Mouse (Mus musculus) frontal cortex, postnatal 25 days (tissue): ENCODE measurements around the gene Psd.

Experiments
- DNase-seq, 2 experiments: peaks; one replicate each; pipeline ENCODE4 v3.0.0; 2022; ENCODE audit warnings: low spot score in 2 of 2

Psd gene

DNA sequence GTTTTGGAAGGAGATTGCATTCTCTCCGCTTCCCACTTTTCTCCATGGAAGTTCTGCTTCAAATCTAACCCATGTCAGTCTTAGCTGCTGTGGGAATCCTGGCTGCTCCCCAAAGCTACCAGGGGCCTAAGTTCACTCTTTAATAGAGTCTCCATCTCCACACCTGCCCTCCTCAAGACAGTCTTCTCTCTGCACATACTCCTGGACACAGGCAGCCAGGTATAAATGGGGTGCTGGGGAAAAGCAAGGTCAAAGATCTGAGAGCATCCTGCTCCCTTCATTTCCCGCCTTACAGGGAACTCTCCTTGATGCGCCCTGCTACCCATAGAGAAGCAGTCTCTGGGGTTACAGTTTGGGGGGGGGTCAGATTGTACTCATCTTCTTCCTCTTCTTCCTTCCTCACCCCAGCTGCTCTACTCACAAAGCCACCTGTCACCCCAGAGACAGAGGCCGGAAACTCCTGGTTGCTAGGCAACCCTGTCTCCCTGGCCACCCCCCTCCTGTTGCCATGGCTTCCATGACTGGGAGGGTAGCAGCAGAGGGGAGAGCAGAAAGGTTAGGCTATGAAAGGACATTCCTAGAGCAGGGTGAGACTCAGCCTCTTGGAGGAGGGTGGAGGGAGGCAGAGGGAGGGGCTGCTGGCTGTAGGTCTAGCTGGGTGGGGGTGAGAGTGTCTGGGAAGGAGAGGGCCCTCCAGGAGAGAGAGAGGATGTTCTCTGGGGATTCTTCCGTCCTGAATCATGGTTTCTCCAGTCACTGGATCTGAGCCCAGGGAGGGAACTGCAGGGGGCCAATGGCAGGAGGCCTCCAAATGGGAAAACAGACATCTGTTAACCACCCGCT, 5.6 kb downstream of the Psd start:
- DNase-seq, result peak in 1 of 2 experiments; percentile 13

DNA sequence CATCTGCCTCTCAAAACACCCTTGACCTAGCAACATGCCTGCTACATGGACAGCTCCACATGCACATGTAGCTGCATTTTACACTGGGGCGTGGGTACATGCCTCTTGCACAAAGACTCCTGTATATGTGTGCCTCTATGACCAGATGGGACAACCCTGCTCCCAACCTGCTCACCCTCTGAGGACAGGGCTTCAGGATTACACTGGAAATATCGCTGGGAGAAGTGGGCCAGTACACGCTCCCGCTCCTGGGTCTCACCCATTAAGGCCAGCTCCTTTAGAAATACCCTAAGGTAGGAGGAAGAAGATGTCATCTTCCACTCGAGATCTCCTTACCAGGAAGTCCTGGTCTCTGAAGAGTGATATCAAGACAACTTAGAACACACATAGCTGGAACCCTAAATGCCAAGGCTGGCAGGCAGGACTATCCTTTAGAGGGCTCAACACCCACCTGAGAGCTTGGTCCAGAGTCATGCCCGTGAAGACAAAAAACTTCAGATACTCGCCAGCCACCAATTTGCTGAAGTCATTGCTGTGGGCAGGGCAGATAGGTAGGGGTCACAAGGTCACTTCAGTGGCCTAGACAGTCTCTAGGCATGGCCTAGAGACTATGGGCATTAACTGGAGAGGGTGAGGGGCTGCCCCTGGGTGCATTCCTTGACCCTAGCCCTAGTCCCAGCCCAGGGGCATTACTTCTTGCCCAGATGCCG, 6.7 kb downstream of the Psd start:
- DNase-seq, result peak in 1 of 2 experiments; percentile 2

DNA sequence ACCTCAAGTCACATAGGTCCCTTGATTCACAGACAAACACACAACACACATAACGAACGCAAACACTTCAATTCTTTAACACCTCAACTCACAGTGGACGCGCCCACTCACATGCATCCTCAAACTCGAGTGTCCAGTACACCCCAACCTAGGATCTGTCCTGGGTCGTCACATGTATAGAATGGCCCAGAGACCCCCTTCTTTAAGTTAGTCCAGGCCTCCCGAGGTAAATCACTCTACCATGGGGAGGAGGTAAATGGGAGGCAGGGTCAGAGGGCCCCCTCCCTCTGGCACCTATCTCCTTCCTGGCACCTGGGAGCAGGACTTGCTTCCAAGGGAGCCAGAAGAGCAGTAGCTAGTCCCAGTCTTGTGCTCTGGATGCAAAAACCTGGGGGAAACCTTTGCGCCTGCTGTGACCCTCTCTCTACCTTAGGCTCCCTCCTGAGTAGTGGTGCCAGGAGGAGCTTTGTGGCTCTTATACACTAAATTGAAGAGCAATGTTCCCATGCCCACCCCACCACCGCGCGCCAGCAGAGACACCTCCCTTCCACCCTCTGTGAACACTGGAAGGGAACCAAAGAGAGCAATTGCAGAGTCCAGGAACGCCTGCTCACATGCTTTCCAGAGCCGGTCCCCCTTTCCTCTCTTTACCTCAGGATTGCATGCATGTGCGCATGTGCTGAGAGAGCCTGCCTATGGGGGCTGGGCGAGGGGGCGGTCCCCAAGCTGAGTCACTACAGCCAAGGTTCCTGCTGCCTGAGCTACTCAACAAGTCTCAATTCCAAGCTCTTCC, 8.2 kb downstream of the Psd start:
- DNase-seq, result peak; percentile 82 to 87

DNA sequence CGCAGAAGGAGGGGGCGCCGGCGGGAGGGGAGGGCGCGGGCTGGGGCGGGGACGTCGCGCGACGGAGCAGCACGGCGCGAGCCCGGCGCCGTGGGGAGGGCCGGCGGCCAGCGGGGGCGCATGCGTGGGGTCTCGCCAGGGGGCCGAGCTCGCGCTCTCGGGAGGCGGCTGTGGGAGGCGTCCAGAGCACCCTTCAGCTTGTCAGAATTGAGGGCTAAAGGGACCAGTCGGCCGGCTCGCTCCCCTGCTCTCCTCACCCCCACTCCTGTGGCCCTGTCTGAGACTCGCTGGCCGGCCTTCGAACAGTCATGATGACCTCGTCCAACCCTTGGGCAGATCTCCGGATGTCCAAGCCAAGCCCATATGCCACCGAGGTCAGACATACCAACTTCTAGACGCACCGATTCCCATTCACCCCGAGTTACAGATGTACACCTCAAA, 8.9 kb downstream of the Psd start:
- peak; percentile 29 to 43 for DNase-seq

DNA sequence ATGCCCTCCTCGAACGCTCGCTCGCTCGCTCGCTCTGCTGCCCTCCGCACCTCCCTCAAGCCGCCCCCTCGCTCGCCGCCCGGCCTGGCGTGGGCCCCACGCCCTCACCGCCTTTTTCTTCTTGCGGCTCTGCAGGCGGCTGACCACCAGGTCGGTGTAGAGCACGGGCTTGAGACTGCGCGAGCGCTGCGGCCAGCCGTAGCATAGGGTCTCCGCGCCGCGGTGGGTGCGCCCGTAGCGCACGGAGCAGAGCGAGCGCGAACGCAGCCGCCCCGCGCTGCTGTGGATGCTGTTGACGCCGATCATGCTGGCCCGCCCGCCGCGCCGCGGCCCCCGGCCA, 9.4 kb downstream of the Psd start:
- peak in 1 of 2 experiments; percentile 4 for DNase-seq

DNA sequence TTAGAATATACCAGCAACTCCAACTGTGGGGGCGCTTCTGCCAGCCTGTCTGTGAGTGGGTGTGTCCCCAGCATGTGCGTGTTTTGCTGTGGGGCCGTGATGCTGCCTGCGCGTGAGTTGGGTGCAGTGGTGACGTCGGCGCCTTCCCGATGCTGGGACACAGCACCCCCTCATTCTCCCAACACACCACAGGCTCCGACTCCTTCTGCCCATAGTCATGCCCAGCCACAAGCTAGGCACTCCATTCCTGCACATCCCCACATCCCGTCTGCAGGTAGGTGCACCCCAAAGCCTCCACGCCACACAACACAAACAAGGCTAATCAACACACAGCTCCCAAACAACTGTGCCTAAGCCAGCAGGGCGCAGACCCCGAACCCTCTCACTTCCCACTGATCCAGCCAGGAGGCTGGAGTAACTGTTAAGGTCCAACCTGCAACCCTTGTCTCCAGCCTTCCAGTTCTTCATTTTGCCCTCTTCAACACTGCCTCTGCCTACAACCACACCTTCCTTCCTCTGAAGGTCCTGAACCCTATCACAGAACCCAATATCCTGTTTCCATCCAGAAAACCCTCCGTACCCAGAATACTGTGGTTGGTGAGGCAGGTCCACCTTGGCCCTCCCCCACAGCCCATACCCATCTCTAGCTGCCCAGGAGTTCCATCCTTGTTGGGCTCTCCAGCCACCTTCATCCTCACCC, 10.0 kb downstream of the Psd start:
- DNase-seq, result peak; percentile 53 to 61

DNA sequence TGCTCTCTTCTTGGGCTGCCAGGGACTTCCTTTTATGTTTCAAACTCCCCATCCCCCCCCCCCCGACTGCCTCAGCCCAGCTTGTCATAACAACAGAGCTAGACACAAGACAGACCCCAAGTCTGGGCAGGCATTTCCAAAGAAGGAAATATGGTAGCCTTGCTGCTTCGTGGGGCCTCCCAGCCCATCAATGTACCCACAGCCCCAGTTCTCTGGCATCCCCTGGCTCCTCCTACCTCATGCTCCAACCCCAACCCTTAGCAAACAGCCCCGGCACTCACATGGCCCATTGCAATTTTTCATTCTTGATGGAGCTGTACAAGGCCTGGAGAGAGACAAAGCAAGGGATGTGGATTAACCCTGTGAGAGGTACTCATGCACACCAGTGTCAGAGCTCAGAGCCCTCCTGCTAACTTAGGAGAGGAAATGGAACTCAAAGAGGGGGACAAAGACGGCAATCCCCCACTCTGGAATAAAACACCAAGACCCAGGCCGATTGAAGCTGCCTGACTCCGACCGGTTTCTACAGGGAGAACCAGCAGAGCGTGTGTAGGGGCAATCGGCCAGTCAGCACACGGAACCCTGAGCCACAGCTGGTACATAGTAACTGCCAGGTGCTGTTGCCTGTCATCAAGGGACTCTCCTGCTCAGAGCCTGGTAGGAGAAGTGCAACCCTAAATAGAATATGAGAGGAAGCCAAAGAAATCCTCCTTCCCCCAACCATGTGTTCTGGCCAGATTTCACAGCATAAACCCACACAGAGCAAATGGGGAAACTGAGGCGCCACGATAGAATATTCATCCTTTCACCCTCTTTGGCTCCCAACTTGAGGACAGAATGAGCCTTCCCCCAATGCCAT, 11.0 kb downstream of the Psd start:
- peak in 1 of 2 experiments; percentile 10 for DNase-seq

DNA sequence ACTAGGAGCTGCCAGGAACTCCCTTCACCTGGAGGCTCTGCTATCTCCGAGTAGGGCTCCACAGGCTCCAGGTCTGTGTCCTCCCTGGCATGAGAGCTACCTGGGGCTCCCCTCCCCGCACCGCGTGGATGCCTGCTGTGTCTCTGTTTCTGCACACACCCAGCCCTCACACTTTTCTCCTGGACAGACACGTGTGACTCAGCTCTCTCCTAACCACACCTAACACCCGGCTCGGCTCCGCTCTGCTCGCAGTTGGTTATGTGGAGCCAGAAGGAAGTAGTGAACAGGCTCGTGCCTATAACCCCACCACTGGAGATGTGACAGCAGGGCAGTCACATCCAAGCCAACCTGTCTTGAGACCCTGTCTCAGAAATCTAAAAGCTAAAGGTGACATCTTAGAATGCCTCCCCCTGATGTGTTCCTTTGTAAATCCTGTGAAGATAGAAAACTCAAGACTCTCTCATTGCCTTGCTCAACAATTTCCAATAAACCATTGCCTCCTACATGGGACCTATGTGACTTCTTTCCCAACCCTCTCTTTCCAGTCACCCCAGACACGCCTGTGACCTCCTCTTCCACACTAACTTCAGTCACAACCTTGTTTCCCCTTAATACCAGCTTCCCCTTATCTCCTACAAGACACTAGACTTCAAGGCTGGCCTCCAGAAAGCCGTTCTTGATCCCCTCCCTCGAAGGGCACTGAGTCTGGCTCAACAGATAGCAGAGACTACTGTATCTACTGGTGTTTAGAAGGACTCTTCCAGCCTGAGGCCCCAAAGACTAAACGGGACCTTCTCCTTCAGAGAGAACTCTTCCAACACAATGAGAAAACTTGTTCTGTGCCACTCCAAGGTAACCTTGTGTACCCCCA, 11.8 kb downstream of the Psd start:
- peak; percentile 2 to 5 for DNase-seq

DNA sequence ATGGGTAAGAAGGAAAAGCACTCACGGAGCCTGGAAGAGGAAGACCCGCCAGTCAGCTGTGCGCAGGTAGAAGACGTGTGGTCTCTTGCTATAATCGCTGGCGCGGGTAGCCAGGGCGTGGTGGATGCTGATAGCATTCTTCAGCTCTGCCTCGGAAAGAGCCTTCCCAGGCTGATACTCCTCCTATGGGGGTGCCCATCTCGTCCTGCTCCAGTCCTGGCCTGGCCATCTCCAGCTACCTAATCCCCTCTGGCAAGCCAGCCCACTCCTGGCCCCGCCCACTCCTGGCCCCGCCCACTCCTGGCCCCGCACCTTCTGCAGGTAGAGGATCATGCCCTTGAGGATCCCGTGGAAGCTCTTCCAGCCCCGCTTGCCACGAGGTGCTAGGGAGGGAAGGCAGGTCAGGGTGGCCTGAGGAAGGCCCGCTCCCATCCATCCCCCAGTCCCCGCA, 12.8 kb downstream of the Psd start:
- DNase-seq, result peak in 1 of 2 experiments; percentile 2

DNA sequence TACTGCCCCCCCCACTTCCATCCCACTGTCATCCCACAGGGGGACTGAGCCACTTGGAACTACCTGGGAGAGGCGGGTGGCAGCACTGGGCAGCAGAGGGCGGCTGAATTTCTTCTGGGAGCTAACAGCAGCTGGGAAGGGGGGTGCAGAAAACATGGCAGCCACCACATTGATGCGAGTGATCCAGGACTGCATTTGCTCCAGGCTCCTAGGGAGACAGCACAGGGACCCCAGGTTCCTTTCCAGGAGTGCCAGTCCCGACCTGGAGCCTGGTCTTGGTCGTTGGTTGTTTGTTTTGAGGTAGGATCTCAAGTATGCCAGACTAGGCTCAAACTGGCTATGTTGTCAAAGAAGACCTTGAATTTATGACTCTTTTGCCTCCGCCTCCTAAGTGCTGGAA, 13.4 kb downstream of the Psd start:
- no peak for DNase-seq

DNA sequence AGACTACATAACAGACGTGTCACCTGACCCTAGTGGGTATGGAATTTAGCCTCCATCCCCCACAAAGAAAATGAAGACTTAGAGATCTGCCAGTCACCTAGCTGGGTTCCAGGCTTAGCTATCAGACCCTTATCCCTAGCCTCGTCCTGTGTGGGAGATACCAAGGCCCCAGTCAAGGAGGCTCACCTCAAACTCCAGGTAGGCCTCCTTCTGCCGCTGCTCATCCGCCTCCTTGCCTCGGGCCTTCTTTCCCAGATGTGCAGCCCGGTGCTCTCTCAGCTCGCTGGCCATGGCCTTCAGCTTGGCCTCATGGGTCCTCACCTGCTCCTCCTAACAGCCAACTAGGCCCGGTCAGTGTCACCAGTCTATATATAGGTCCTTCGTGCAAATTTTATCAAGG, 13.8 kb downstream of the Psd start:
- DNase-seq, result peak in 1 of 2 experiments; percentile 2

DNA sequence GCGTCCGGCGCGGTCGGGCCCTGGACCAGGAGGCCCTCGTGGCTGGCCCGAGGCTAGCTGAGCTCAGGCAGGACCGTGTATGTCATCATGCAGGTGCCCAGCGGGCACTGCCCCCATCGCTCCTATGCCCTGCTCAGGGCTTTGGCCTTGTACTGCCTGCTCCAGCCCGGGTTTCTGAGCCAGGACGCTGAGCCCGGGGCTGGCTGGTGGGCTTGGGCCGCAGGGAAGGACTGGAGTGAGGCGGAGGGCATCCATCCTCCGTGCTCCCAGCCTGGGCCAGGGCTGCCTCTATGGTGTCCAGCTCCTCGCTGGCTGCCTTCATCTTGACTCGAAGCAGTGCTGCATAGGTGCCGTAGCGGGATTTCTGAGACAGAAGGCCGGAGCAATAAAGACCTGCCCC, 14.4 kb downstream of the Psd start:
- peak in 1 of 2 experiments; percentile 5 for DNase-seq

DNA sequence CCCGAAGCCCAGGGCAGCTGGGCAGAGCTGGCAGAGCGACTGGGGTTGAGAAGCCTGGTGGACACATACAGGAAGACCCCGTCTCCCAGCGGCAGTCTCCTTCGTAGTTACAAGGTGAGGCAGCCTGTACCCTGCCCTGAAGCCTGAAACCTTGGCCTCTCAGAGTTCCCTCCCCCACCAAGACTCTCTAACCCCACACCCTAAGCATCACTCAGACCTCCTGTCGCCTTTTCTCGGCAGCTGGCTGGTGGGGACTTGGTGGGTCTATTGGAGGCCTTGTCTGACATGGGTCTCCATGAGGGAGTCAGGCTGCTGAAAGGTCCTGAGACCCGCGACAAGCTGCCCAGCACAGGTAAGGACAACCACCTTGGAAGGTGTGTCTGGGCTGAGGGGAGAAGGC, 15.6 kb downstream of the Psd start:
- no peak for DNase-seq

DNA sequence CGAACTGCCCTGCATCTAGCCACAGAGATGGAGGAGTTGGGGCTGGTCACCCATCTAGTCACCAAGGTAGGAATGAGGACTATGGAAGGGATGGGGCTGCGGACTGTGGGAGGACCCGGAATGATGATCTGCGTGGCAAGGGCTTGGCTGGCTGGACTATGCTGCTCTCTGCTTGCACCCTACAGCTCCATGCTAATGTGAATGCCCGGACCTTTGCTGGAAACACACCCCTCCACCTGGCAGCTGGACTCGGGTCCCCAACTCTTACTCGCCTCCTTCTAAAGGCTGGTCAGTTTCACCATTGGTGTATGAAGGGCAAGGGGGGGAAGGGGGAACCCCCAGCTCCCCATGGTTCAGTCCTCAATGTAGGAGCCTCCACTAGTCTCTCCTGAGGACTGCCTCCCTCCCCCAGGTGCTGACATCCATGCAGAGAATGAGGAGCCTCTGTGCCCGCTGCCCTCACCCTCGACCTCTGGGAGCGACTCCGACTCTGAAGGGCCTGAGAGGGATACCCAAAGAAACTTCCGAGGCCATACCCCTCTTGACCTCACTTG, 16.6 kb downstream of the Psd start:
- DNase-seq, result no peak

DNA sequence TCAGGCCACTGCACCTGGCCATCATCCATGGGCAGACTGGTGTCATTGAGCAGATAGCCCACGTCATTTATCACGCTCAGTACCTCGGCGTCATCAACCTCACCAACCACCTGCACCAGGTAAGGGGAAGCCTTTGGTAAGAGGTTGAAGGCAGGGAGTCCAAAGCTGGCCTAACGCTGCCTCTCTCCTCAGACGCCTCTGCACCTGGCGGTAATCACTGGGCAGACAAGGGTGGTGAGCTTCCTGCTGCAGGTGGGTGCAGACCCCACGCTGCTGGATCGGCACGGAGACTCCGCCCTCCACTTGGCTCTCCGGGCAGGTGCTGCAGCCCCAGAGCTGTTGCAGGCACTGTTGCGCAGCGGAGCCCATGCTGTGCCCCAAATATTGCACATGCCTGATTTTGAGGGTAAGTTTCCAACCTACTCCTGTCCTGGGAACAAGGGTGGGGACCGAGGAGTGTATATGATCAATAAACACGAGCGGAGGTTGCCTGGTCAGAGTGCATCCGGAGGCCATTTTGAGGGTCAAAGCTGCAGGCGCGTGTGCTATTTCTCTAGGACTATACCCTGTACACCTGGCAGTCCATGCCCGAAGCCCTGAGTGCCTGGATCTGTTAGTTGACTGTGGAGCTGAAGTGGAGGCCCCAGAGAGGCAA, 17.2 kb downstream of the Psd start:
- no peak for DNase-seq

DNA sequence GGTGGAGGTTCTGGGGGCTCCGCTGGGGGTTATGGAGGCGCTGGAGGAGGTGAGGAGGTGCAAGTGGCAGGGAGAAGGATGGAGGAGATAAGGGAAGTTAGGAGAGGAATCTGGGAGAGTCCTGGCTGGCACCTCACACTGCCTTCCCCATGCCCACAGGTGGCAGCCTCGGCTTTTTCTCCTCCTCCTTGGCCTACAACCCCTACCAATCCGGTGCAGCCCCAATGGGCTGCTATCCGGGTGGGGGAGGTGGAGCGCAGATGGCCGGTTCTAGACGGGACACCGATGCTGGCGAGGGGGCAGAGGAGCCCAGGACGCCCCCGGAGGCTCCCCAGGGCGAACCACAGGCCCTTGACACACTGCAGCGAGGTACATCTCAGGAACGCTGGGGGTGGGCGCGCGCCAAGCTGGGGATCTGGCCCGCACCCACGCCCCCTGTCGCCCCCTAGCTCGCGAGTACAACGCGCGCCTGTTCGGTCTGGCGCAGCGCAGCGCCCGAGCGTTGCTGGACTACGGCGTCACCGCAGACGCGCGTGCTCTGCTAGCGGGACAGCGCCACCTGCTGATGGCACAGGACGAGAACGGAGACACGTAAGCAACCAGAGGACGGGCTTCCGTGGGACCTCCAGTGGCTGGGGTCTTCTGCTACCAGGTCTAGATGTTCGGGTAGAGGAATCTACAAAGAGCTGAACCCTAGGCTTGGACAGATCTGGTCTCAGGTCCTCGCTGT, 18.1 kb downstream of the Psd start:
- peak; percentile 80 to 86 for DNase-seq

DNA sequence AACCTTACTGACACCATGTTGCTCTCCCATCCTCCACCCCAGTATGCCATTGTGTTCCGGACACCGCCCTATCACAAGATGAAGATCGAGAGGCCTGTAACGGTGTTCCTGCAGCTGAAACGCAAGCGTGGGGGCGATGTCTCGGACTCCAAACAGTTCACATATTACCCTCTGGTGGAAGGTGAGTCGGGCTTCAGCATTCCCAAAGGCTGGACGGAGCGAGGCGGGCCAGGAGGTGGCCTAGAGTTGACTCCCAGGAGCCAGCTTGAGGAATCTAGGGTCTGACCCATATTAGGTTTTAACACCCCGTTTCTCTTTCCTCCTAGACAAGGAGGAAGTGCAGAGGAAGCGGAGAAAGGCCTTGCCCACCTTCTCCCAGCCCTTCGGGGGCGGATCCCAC, 18.7 kb downstream of the Psd start:
- DNase-seq, result no peak

DNA sequence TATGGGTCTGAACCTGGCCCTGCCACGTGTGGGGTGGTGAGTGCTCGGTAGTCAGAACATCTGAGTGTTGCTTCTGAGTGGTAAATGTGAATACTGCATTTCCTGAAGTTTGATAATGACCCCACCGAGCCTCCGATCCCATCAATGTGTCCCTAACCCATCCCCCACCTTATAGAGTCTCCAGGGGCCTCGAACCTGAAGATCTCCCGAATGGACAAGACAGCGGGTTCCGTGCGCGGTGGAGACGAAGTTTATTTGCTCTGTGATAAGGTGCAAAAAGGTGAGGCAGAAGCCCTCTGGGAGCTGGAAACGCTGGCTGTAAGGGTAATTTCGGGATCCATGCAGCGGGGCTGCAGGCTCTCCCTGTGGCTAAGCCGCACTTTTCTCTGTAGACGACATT, 19.2 kb downstream of the Psd start:
- no peak for DNase-seq
